Mouse (Mus musculus): Measurements from ENCODE around the gene Olfr46.

DNA sequence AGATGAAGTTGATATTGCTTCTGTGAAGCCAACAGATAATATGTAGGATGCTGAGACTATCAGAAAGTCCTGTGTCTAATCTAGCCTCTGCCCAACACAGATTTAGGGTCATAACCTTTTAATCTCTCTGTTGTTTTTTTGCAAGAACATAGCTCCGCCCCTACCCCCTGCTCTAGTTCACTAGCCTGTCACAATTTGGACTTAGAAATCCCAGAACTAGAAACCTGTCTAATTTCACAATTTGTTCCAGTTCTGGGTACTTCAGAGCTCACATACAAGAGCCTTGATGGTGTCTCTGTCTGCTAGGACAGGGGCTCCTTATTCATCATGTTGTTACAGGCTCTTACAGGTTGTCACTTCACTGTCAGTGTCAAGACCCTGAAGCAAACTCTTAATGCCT is 29.5 kb downstream of the Olfr46 start:
- TF ChIP-seq POLR2A (IDR thresholded peaks at IDR 0.05; ENCODE audit: extremely low read depth, insufficient read depth, low read length) (no peak), CTCF (IDR thresholded peaks at IDR 0.05; ENCODE audit: extremely low read depth, insufficient read depth, low read length) (no peak)

Measured in cortical plate, adult 2 months (tissue).